27 mouse cellular contexts compared by ENCODE assay signal in the genomic region with DNA sequence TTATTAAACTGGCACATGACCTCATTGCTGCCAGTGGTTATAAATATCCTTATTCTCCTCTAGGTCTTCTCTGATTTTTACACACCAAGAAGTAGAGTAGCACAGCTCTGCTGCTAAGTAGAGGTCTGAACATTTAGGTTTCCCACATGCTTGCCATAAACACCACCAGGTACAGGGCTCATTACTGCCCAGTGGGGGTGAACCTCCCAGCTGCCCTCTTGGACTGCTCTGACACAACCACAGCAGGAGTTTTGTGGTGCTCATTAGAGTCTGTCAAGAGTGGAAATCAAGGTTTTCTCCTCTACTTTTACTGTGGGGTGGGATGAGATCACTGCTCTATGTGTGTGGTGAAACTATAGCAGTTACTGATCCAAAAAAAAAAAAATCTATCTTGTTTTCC.
DNase-seq lines count a peak whose midpoint lies in the region; ATAC-seq and TF ChIP-seq lines count a peak whose summit lies in the region.
"Had no signal": no experiment of that assay in that cellular context is flagged by ENCODE, and none has a peak within 500 bp of the region (broad histone marks: within the 10 kb centered on the region; RNA-seq: fewer than 3 reads in every experiment).

No protein-coding gene starts in this region.

- no peak for TF ChIP-seq CTCF in cerebellum, adult 2 months (IDR thresholded peaks at IDR 0.05; ENCODE audit: borderline replicate concordance, insufficient read depth, low read depth, low read length)
- TF ChIP-seq CTCF in brain, embryonic 14.5 days (IDR thresholded peaks at IDR 0.05; ENCODE audit: borderline replicate concordance, extremely low read depth, insufficient read depth, insufficient read length), result no peak

- no peak overlapping the region for H3K9ac ChIP-seq in limb, embryonic 11.5 days (ENCODE audit: low read length)
- H3K9ac ChIP-seq: embryonic facial prominence, embryonic 12.5 days; embryonic facial prominence, embryonic 15.5 days; forebrain, postnatal 0 days; hindbrain, embryonic 13.5 days; intestine, embryonic 15.5 days had no signal

- no peaks in the 10 kb centered on the region for H3K9me3 ChIP-seq in limb, embryonic 11.5 days (ENCODE audit: control insufficient read depth, low read length)
- H3K9me3 ChIP-seq: embryonic facial prominence, embryonic 12.5 days; embryonic facial prominence, embryonic 15.5 days; G1E; hindbrain, embryonic 10.5 days; hindbrain, embryonic 13.5 days; intestine, embryonic 15.5 days had no signal

- DNase-seq in cerebellum, postnatal 14 days, result peak; percentile 1 to 13
- DNase-seq in cerebellum, adult 2 months, result no peak
- peak; percentile 6 for DNase-seq in brain, embryonic 14.5 days (ENCODE audit: low read depth)
- peak; percentile 65 for DNase-seq in limb, embryonic 11.5 days (ENCODE audit: low spot score)
- no peak for DNase-seq in MN1 (ENCODE audit: low spot score)
- DNase-seq in lung, postnatal 14 days, result no peak
- DNase-seq: adrenal gland, adult 8-10 months; adrenal gland, postnatal 25 days; B cell, adult 2 months; cerebellum, adult 11 months; cerebellum, adult 8-10 months; gastrocnemius, postnatal 10 days; gastrocnemius, postnatal 36 days; heart, postnatal 36 days; kidney, adult 11 months had no signal

- peak; percentile 73 for ATAC-seq in limb, embryonic 11.5 days (ENCODE audit: insufficient number of reproducible peaks, low FRiP score, low TSS enrichment, low read depth)
- ATAC-seq: activated CD4-positive, CD25-positive, alpha-beta regulatory T cell, adult 4 months; forebrain, embryonic 14.5 days; forebrain, postnatal 0 days; hindbrain, embryonic 16.5 days; intestine, embryonic 15.5 days had no signal

- no peak overlapping the region for H3K27ac ChIP-seq in cerebellum, adult 2 months (ENCODE audit: insufficient read depth, low read length)
- H3K27ac ChIP-seq in limb, embryonic 11.5 days (replicated peaks; ENCODE audit: low read depth, low read length), result no peak overlapping the region
- H3K27ac ChIP-seq: embryonic facial prominence, embryonic 12.5 days; embryonic facial prominence, embryonic 15.5 days; hindbrain, embryonic 10.5 days; hindbrain, embryonic 13.5 days; intestine, embryonic 15.5 days had no signal

- TF ChIP-seq POLR2A in cerebellum, adult 2 months (IDR thresholded peaks at IDR 0.05; ENCODE audit: borderline replicate concordance, insufficient read depth, low read length), result no peak
- no peak for TF ChIP-seq POLR2A in brain, embryonic 14.5 days (IDR thresholded peaks at IDR 0.05; ENCODE audit: borderline replicate concordance, extremely low read depth, insufficient read depth, insufficient read length, poor library complexity, severe bottlenecking)

- H3K4me1 ChIP-seq in cerebellum, adult 2 months (ENCODE audit: control insufficient read depth, insufficient read depth, low read length), result no peaks in the 10 kb centered on the region
- H3K4me1 ChIP-seq in limb, embryonic 11.5 days (ENCODE audit: control insufficient read depth, insufficient read depth, low read length), result no peaks in the 10 kb centered on the region
- H3K4me1 ChIP-seq: embryonic facial prominence, embryonic 12.5 days; embryonic facial prominence, embryonic 15.5 days; hindbrain, embryonic 10.5 days; intestine, embryonic 15.5 days had no signal

- H3K36me3 ChIP-seq in limb, embryonic 11.5 days (ENCODE audit: control insufficient read depth, insufficient read depth, low read length), result no peaks in the 10 kb centered on the region
- H3K36me3 ChIP-seq: embryonic facial prominence, embryonic 12.5 days; embryonic facial prominence, embryonic 15.5 days; G1E; hindbrain, embryonic 10.5 days; hindbrain, embryonic 13.5 days; intestine, embryonic 15.5 days had no signal

- H3K27me3 ChIP-seq in cerebellum, adult 2 months (ENCODE audit: control insufficient read depth, insufficient read depth, low read length), result no peaks in the 10 kb centered on the region
- no peaks in the 10 kb centered on the region for H3K27me3 ChIP-seq in limb, embryonic 11.5 days (ENCODE audit: control insufficient read depth, insufficient read depth, low read length)
- H3K27me3 ChIP-seq: CH12.LX; embryonic facial prominence, embryonic 12.5 days; embryonic facial prominence, embryonic 15.5 days; hindbrain, embryonic 13.5 days; intestine, embryonic 15.5 days had no signal

- no peak overlapping the region for H3K4me3 ChIP-seq in cerebellum, adult 2 months (replicated peaks; ENCODE audit: insufficient read depth, low read depth, low read length)
- H3K4me3 ChIP-seq in limb, embryonic 11.5 days (ENCODE audit: low read depth, low read length), result no peak overlapping the region
- H3K4me3 ChIP-seq: embryonic facial prominence, embryonic 12.5 days; embryonic facial prominence, embryonic 15.5 days; hindbrain, embryonic 10.5 days; hindbrain, embryonic 13.5 days; intestine, embryonic 15.5 days had no signal

- no peak overlapping the region for H3K4me2 ChIP-seq in limb, embryonic 11.5 days (ENCODE audit: low read depth, severe bottlenecking)
- H3K4me2 ChIP-seq: embryonic facial prominence, embryonic 12.5 days; embryonic facial prominence, embryonic 15.5 days; heart, embryonic 11.5 days; hindbrain, embryonic 13.5 days; intestine, embryonic 15.5 days had no signal

Comparison
In these comparisons a context has a peak if more than half of its experiments do, and no peak if none do; other contexts are left out.
1. DNase-seq: peak in cerebellum, postnatal 14 days (2 of 2), brain, embryonic 14.5 days (single experiment) and limb, embryonic 11.5 days (single experiment); none in cerebellum, adult 2 months (0 of 2), MN1 (single experiment) and lung, postnatal 14 days (single experiment).